Mouse (Mus musculus): ENCODE data around the gene Cdh13.

Gene Cdh13

GRCm38 (mm10) chr8:119061671-119062070 lies 778.1 kb downstream of the Cdh13 start:
- no peak for DNase-seq (ENCODE audit: low spot score)

- DNase-seq (ENCODE audit: low spot score): peak; percentile 48
Measured at GRCm38 (mm10) chr8:119064523-119064922, 781.0 kb downstream of the Cdh13 start.

DNA sequence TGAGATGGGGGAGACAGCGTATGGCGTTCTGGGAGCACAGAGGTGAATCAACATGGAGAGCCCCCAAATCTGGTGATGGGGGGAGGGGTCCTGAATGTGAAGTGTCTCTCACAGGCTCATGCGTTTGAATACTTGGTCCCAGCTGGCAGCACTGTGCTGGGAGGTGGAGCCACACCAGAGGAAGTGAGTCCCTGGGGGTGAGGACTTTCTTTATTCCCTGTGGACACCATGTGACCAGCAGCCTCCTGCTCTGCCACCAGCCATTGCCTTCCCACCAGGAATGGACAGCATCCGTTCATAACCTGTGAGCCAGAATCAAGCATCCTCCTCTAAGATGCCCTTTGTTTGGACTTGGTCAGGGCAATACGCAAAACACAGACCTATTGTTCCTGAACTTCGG lies 788.8 kb downstream of the Cdh13 start:
- DNase-seq (ENCODE audit: low spot score): no peak

GRCm38 (mm10) chr8:119085022-119085421 lies 801.5 kb downstream of the Cdh13 start:
- DNase-seq (ENCODE audit: low spot score): no peak

DNA sequence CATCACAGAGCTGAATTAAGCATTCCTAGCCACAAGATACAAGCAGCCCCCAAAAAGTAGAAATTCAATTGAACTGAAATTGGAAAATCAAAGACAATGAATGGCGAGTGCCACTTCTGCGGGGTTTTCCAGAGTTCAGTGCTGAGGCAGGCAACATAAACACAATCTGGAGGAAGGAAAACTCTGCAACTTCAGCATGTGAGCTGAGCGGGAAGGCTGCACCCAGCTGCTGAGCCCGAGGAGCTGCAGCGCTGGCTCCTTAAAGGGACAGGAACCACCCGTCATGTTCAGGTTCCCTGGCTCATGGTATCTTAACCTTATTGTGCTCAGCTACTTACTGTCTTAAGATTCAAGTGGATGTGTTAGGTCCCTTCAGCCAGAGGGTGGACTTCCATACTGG lies 814.7 kb downstream of the Cdh13 start:
- DNase-seq (ENCODE audit: low spot score): no peak

DNA sequence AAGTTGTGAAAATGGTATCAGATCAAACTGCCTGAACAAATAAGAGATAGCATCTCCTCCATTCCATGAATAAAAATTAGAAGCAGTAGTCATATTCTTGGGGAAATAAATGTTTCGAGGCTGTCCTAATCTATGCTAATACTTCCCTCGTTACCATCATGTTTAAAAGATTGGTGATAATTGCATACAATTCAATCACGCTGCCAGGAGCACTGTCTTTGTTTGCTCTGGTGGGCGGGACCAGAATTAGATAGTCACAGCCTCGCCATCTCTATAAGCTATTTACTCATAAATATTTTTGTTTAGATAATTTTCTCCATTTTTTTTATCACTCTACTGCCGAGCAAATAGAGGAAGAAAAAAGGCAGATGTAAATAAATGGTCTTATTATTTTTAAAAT lies 819.3 kb downstream of the Cdh13 start:
- no peak for DNase-seq (ENCODE audit: low spot score)

DNA sequence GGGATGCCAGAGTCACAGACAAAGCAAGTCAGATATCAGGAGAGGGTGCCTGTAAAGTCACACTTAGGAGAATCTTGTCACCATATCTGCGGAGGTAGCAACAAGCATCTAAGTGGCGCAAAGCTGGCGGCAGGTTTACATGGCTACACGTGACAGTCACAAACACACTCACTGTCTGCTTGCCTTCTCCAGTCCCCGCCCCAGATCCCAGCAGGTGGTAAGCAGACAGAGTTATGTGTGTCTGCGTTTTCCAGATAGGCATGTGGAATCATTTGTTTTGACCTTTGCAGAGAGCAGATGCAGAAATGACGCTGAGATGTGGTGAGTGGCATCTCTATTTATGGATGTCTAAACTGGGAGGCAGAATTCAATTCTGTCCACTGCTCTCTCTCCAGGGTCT lies 826.1 kb downstream of the Cdh13 start:
- DNase-seq (ENCODE audit: low spot score): no peak

DNA sequence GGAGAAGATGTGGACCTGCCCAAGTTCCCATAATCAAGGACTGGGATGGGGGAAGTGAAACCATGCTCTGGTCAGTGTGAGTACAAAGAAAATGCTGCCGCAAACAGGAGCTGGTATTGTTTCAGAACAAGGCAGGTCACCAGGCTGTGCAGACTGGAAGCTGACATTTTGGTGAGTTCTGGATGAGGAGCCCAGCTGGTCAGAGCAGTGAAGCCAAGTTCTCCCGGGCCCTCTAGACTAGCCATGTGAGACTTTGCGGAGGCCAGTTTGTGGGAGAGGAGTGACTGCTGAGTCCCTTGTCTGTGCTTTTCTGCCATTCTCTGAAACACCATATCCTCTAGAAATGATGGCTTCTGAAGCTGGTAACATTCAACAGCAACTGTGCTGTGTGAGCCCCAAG lies 829.3 kb downstream of the Cdh13 start:
- DNase-seq (ENCODE audit: low spot score): no peak

DNA sequence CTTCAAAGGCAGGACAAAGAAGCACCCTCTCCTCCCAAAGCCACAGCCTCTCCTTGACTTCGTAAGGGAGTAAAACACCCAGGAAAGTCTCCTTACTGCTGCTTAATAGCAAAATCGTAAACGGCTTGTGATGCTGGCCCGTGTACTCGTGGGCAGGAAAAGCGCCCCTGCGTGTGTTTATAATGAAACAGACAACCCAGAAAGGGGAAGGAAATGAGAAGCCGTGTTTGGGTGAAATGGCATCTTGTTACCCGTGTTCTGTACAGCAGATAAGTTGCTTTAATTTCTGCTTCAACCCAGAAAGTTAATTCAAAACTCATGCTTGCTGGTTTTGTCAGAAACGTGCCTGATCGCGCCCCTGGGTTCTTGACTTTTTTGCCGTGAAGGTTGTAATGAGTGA lies 837.7 kb downstream of the Cdh13 start:
- DNase-seq (ENCODE audit: low spot score): no peak

DNA sequence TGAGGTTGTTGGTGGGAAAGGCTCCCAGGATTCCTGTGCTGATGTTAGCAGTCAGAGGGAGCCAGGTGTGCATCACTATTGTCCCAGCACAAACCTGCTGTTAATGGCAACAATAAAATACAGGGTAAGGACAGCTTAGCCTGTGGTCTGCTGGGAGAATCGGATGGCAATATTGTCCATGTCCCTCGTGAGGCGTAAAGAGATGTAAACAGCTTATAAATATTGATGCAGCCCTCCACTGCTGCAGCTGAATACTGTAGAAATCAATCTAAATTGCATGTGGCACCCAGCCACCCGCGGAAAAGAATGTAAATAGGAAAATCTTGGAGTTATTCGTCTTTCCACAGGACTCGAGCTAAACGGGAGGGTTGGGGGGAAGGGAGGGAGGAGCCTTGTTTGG lies 844.3 kb downstream of the Cdh13 start:
- DNase-seq (ENCODE audit: low spot score): no peak

GRCm38 (mm10) chr8:119128266-119128665 lies 844.7 kb downstream of the Cdh13 start:
- DNase-seq (ENCODE audit: low spot score): no peak

DNA sequence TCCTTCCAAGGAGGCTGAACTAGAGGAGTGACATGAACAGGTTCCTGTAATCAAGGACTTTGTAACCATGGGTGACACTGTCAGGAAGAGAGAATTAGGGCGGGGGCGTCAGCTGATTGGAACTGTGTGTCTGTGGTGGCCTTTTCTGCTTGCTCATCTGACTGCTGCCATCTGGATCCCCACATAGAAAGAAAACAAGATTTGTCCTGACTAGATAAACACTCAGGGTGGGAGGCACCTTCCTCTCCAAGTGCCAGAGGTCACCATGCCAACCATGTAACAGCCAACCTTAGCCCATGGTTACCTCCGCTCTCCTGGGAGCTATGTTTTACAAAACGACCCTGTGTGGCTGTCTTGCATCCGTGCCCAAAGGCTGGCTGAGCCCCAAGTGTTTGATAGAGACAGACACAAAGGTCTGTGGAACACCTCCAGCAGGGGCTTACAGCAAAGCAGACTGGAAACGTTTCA lies 873.0 kb downstream of the Cdh13 start:
- DNase-seq (ENCODE audit: low spot score): peak; percentile 35

GRCm38 (mm10) chr8:119158628-119159027 lies 875.1 kb downstream of the Cdh13 start:
- DNase-seq (ENCODE audit: low spot score): peak; percentile 83

DNA sequence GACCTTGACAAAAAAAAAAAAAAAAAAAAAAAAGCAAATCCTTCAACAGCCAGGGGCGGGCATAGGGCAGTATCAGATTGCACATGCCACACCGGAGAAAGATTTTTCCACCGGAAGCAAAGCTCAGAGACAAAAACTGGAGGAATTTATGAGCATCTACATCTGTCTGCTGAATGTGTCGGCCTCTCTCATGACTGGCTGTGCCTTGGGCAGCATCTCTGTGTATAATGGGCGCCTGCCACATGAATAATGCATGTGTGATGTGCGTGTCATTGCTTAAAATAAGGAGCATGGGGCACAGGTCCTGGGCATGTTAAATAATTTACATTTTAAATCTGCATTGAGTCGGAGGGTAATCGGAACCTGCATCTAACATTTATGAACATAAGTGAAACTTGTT lies 876.3 kb downstream of the Cdh13 start:
- no peak for DNase-seq (ENCODE audit: low spot score)

- no peak for DNase-seq (ENCODE audit: low spot score)
Measured at GRCm38 (mm10) chr8:119164076-119164475, 880.5 kb downstream of the Cdh13 start.

DNA sequence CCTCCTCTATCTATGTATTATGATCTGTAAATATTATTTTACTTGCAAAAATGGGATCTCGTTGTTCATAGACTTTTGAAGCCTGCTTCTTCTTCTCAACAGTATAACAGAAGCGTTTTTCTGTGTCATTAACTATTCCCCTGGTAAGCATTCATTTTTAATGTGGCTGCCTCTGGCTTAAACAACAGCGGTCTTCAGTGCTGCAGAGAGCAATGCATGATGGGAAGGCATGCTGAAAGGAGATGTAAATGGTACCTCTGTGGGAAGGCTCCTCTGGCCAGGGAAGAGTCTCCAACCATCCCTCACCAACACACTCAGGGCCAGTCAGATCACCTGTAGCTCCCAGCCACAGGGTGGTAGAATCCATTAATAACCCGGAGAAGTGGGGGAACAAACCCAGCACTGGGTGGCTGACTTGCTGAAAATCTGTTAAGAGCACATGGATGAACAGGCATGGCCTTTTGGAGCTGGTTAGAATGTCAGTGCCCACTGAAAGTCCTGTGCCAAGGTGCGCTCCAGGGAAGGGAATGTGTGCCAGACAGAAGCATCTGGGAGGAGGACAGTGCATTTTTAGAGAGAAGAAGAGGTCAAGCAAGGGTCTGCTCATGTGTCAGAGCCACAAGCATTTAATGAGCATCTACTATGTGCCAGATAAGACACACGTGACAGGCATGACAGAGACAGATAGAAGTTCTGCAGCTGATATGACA lies 893.8 kb downstream of the Cdh13 start:
- DNase-seq (ENCODE audit: low spot score): no peak

- no peak for DNase-seq (ENCODE audit: low spot score)
Measured at GRCm38 (mm10) chr8:119180626-119181025, 897.1 kb downstream of the Cdh13 start.

- no peak for DNase-seq (ENCODE audit: low spot score)
Measured at GRCm38 (mm10) chr8:119195695-119196094, 912.2 kb downstream of the Cdh13 start.

DNA sequence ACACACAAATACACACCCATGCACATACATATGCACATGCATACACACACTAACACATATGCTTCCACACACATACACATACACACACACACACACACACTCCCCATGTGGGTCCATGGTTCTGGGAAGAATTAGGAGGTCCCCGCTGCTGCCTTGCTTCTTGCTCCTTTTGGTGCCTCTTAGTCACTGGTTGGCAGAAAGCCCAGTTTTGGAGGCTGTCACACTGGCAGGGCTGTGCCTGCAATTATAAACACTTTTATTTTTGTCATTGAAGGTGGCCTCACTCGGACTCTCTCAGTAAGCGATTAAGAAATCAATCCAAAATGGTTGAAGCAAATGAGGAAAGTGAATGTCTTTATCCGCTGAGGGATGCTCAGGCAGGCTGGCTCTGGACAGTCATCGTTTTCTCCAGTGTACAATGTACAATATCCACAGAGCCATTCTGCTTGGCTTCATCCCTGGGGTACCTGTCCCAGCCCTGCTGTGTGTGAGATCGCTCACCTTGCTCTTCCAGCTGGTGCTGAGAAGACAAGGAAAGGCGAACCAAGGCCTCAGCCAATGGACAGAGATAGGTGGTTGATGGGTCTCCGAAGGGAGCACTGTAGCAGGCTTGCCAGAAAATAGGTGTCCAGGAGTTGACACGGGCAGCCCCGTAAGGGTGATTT lies 913.1 kb downstream of the Cdh13 start:
- DNase-seq (ENCODE audit: low spot score): peak; percentile 42

DNA sequence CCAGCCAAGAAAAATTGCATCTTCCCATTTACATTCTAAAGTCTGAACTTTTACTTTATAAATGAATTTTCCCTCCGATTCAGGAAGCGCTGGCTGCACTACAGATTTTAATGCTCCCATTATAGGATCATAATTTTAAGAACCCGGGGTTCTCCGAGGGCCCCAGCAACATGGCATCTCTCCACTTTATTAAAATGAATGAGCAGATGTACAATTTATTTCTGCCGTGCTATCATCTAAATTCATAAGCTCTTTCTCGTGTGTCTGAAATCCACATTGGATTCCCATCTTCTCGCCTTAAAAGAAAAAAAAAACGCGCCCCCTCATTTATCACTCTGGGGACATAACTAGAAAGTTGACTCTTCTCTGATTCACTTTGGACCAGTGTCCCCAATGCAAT lies 925.0 kb downstream of the Cdh13 start:
- DNase-seq (ENCODE audit: low spot score): no peak

GRCm38 (mm10) chr8:119224547-119224946 lies 941.0 kb downstream of the Cdh13 start:
- DNase-seq (ENCODE audit: low spot score): no peak

GRCm38 (mm10) chr8:119245181-119245580 lies 961.6 kb downstream of the Cdh13 start:
- DNase-seq (ENCODE audit: low spot score): no peak

DNA sequence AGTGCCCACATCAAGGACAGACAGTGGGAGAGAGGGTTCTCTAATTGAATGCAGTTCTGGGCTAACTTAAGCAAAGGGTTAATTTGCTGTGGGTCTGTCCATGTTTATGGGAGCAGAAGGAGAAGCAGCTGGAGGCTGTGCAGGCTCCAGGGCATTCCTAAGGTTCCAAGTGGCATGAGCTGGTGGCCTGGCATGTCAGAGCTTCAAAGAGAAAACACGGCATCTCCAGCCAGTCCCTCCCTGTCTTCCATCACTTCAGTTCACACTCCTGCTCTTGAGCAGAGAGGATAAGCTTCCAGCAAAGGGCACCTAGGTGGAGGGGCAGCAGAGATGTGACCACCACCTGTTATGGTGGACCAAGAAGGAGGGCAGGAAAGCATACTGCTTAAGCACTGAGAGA lies 962.1 kb downstream of the Cdh13 start:
- no peak for DNase-seq (ENCODE audit: low spot score)

DNA sequence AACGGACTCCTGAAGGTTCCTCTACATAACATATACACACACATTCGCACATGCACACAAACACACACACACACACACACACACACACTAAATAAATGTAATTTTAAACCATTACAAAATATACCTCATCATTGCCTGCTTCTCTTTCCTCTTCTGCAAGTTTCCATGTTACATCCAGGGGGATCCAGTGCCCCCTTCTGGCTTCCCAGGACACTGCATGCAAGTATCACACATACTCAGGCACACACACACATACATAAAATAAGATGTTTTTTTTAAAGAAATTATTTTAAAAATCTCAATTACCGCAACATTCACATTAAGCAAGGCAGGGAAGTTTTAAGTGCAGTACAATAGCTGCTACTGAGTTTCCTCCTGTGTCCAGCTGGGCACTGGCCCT lies 970.8 kb downstream of the Cdh13 start:
- DNase-seq (ENCODE audit: low spot score): no peak
